Mouse (Mus musculus) limb, embryonic 10.5 days (tissue): Measurements from ENCODE around the gene Zfp629. TPM values are rescaled to one million over a fixed set of nuclear protein-coding genes. Genes with fewer than 3 reads are reported as not detected.
A peak's percentile ranks its signal among the peaks of the same experiment; 100 is the strongest.

Experiments
- DNase-seq: peaks from one replicate; pipeline ENCODE4 v3.0.0-alpha.2; 2017; ENCODE audit warnings: low spot score
- H3K27ac ChIP-seq: fragments of 300-500 bp; sonication (generic); 2 replicates; pipeline ENCODE4 v1.5.1; 2016; ENCODE audit warnings: mild to moderate bottlenecking
- H3K27me3 ChIP-seq: fragments of 300-500 bp; sonication (generic); 2 replicates; pipeline ENCODE4 v1.6.1; 2016; ENCODE audit warnings: low read depth, mild to moderate bottlenecking; ENCODE audit not compliant: poor library complexity, severe bottlenecking
- H3K36me3 ChIP-seq: fragments of 300-500 bp; sonication (generic); 2 replicates; pipeline ENCODE4 v1.6.1; 2016; ENCODE audit warnings: mild to moderate bottlenecking, moderate library complexity
- H3K4me1 ChIP-seq: fragments of 300-500 bp; sonication (generic); 2 replicates; pipeline ENCODE4 v1.6.1; 2016
- H3K4me3 ChIP-seq: fragments of 300-500 bp; sonication (generic); 2 replicates; pipeline ENCODE4 v1.5.1; 2016; ENCODE audit warnings: mild to moderate bottlenecking, moderate library complexity
- H3K9me3 ChIP-seq: fragments of 300-500 bp; sonication (generic); replicated peaks from 2 replicates; pipeline ENCODE4 v1.6.1; 2016; ENCODE audit warnings: mild to moderate bottlenecking
- WGBS: fragments of 180-500 bp; shearing (Covaris S2); methylation state at CpG from one replicate; pipeline ENCODE4 v1.1.7; 2016; 5-methylcytosine and 5-hydroxymethylcytosine counted together
- polyA plus RNA-seq: library from polyadenylated mRNA; unstranded; fragments of >200 nt; fragmentation: Nextera tagmentation; extraction: Ambion mirVana; gene quantifications from 2 replicates; pipeline ENCODE4 v1.2.1, GENCODE M21; 2016

Gene Zfp629
- polyA plus RNA-seq, 1 experiment from 2014 or later = 32.9 TPM

DNA sequence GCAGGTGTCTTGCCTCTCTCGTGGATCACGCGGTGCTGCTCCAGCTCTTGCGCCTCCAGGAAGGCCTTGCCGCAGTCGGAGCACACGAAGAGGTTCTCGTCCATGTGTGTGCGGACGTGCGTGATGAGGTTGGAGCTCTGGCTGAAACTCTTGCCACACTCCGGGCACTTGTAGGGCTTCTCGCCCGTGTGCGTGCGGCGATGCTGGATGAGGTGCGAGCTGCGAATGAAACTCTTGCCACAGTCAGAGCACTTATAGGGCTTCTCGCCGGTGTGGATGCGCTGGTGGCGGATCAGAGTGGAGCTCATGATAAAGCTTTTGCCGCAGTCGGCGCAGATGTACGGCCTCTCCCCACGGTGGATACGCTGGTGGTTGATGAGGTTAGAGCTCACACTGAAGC lies 4.6 kb downstream of the Zfp629 start:
- H3K36me3 ChIP-seq = peaks cover 79% of the 10 kb centered on the region

DNA sequence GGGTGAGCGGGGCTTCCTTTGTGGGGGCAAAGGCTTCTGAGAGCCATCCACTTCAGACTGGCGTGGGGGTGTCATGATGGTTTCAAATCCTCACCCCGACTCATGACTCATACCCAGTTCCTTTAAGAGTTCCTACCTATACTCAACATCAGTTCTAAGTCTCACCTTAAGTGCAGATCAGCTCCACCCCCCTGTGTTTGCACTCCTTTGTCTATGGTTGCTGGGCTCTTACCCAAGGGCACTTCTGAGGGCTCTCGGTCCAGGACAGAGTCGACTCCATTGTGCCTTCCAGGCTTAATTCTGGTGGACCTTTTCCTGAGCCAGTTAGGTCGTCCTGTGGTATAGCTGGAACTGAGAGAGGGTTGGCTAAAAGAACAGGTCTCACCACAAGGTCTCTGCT lies 8.4 kb downstream of the Zfp629 start:
- WGBS = 89% methylated on average over 6 of the region's 6 CpGs
- no peaks in the 10 kb centered on the region for H3K9me3 ChIP-seq
- no peak overlapping the region for H3K4me3 ChIP-seq
- no peak for DNase-seq
- no peaks in the 10 kb centered on the region for H3K4me1 ChIP-seq
- peaks cover 99% of the 10 kb centered on the region for H3K36me3 ChIP-seq
- no peak overlapping the region for H3K27ac ChIP-seq
- H3K27me3 ChIP-seq = no peaks in the 10 kb centered on the region

More for the DNA sequence above, 4.6 kb downstream of the Zfp629 start:
- no peak for DNase-seq
- WGBS = 97% methylated on average over 29 of the region's 29 CpGs
- Histone ChIP-seq H3K27ac (no peak overlapping the region), H3K4me1 (peaks cover 20% of the 10 kb centered on the region), H3K9me3 (no peaks in the 10 kb centered on the region), H3K27me3 (no peaks in the 10 kb centered on the region), H3K4me3 (no peak overlapping the region)

DNA sequence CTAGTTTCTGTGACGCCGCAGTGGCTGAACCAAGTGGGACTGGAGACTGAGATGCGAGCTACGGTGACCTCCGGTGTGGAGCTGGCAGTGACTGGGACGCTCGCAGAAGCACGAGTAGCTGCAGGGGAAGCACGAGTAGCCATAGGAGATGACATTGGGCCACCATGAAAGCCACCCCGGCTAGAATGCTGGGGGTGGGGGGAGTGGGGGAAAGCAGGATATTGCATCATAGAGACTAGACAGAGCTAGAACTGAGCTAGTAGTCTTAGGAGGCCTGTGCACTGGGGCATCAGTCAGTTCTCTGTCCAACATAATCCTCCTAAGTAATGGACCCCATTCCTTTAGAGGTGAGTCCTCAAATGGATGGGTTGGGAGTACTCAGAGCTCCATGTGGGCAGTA lies 11.3 kb downstream of the Zfp629 start:
- H3K4me1 ChIP-seq = no peaks in the 10 kb centered on the region
- H3K4me3 ChIP-seq = no peak overlapping the region
- no peaks in the 10 kb centered on the region for H3K9me3 ChIP-seq
- DNase-seq = no peak
- H3K27ac ChIP-seq = no peak overlapping the region
- H3K27me3 ChIP-seq = no peaks in the 10 kb centered on the region
- WGBS = 91% methylated on average over 10 of the region's 10 CpGs
- H3K36me3 ChIP-seq = peaks cover 99% of the 10 kb centered on the region

DNA sequence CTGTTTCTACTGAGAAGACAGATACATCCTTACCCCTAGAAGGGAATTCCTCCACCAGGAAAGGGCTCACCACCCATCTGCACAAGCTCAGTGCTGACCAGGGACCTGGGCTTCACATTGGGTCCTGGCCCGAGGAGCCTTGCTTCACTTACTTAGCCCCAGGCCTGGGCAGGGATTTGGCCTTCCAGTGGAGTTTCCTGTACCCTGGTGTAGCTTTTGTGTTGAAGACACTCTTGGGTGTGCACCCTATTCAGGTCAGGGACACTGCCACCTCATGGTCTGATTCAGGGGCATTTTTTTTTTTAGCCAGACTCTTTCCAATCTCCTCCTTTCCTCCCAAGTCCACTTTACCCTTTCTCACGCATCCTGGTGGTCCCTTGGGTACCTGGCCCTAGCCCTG lies 12.7 kb downstream of the Zfp629 start:
- Histone ChIP-seq H3K9me3 (no peaks in the 10 kb centered on the region), H3K36me3 (peaks cover 99% of the 10 kb centered on the region), H3K27ac (no peak overlapping the region), H3K27me3 (no peaks in the 10 kb centered on the region), H3K4me1 (no peaks in the 10 kb centered on the region), H3K4me3 (no peak overlapping the region)
- no peak for DNase-seq
- 87% methylated on average over 2 of the region's 2 CpGs for WGBS

DNA sequence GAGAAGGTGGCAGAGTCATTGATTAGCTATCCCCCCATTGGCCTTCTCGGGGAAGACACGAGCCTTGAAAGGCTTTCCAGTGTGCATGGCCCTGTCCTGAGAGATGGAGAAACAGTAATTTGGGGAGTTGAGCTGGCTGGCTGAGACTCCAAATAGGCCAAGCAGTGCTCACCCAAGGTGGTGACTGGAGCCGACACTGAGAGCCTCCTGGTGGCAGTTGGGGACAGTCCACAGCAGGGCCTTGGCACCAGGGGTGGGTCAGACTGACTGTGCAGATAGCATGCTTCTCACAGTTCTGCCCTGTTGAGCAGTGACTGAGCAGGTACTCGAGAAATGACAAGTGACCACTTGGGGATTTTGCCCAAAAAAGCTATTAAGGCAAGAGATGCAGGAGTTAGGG lies 13.9 kb downstream of the Zfp629 start:
- no peak overlapping the region for H3K27ac ChIP-seq

DNA sequence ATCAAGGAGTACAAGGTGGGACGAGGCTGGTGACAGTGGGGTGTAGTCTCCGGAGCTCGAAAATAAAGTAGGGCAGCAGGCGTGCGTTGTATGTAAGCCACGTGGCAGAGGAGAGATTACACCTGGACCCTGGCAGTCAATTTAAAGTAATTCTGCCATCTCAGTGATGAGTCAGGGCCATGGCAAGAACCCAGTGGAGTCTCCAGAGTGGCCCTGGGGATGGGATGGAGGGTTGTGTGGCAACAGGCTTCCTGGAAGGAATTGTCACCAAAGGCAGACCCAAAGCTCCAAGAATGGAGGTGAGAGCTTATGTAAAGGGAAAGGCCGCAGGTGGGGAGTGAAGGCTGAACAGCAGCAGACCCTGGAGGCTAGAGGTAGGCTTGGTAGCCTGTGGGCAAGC lies 15.0 kb downstream of the Zfp629 start:
- no peaks in the 10 kb centered on the region for H3K4me1 ChIP-seq
- no peak overlapping the region for H3K27ac ChIP-seq
- H3K9me3 ChIP-seq = no peaks in the 10 kb centered on the region
- 97% methylated on average over 7 of the region's 7 CpGs for WGBS
- H3K4me3 ChIP-seq = no peak overlapping the region
- H3K36me3 ChIP-seq = peaks cover 99% of the 10 kb centered on the region
- DNase-seq = no peak
- H3K27me3 ChIP-seq = no peaks in the 10 kb centered on the region

More for the DNA sequence above, 13.9 kb downstream of the Zfp629 start:
- H3K27me3 ChIP-seq = no peaks in the 10 kb centered on the region
- no peaks in the 10 kb centered on the region for H3K9me3 ChIP-seq
- peaks cover 99% of the 10 kb centered on the region for H3K36me3 ChIP-seq
- no peaks in the 10 kb centered on the region for H3K4me1 ChIP-seq
- WGBS = 90% methylated on average over 4 of the region's 4 CpGs
- H3K4me3 ChIP-seq = no peak overlapping the region; the same call in 1 of the 2 replicates
- DNase-seq = no peak

DNA sequence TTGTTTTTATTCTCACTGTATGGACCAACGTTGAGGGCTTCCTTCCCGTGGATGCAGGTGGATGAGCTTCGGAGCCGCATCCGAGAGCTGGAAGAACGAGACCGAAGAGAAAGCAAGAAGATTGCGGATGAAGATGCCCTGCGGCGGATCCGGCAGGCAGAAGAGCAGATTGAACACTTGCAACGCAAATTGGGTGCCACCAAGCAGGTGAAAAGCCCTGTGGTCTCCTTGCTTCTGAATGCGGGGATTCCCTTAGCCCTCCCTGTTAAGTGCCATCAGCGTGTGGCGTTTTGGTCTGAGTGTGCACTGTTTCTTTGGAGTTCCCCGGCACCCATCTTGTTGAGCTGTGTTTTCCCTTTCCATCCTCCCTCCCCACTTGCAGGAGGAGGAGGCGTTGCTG lies 18.9 kb downstream of the Zfp629 start:
- Histone ChIP-seq H3K36me3 (peaks cover 100% of the 10 kb centered on the region), H3K4me1 (no peaks in the 10 kb centered on the region), H3K27me3 (no peaks in the 10 kb centered on the region), H3K27ac (no peak overlapping the region), H3K9me3 (no peaks in the 10 kb centered on the region), H3K4me3 (no peak overlapping the region)
- DNase-seq = no peak
- 94% methylated on average over 17 of the region's 17 CpGs for WGBS

DNA sequence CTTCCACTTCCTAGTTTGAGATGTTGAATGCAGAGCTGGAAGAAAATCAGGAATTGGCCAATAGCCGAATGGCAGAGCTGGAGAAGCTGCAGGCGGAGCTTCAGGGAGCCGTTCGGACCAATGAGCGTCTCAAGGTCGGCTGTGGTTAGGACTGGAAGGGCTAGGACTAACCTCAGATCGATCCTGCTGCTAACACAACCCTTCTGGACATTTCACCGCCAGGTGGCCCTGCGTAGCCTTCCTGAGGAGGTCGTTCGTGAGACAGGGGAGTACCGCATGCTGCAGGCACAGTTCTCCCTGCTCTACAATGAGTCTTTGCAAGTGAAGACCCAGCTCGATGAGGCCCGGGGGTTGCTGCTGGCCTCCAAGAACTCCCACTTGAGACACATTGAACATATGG lies 23.0 kb downstream of the Zfp629 start:
- no peaks in the 10 kb centered on the region for H3K9me3 ChIP-seq
- no peaks in the 10 kb centered on the region for H3K27me3 ChIP-seq
- H3K36me3 ChIP-seq = peaks cover 81% of the 10 kb centered on the region
- 91% methylated on average over 14 of the region's 14 CpGs for WGBS
- H3K27ac ChIP-seq = no peak overlapping the region
- peaks cover 17% of the 10 kb centered on the region for H3K4me1 ChIP-seq
- H3K4me3 ChIP-seq = no peak overlapping the region
- no peak for DNase-seq

DNA sequence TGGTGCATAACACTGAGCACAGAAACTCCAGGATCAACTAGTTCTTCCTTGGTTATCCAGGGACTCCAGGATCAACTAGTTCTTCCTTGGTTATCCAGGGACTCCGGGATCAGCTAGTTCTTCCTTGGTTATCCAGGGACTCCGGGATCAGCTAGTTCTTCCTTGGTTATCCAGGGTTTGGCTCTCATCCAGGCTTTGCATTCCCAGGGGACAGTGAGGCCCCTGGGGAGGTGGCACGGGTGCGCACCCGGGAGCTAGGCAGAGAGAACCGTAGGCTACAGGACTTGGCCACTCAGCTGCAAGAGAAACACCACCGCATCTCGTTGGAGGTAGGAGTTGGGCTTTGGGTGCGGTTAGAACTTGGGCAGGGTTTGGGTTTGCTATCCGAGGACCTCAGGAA lies 24.5 kb downstream of the Zfp629 start:
- H3K9me3 ChIP-seq = no peaks in the 10 kb centered on the region
- H3K27me3 ChIP-seq = no peaks in the 10 kb centered on the region
- no peak overlapping the region for H3K4me3 ChIP-seq
- peaks cover 27% of the 10 kb centered on the region for H3K4me1 ChIP-seq
- no peak for DNase-seq
- no peak overlapping the region for H3K27ac ChIP-seq
- H3K36me3 ChIP-seq = peaks cover 66% of the 10 kb centered on the region
- 96% methylated on average over 10 of the region's 10 CpGs for WGBS

DNA sequence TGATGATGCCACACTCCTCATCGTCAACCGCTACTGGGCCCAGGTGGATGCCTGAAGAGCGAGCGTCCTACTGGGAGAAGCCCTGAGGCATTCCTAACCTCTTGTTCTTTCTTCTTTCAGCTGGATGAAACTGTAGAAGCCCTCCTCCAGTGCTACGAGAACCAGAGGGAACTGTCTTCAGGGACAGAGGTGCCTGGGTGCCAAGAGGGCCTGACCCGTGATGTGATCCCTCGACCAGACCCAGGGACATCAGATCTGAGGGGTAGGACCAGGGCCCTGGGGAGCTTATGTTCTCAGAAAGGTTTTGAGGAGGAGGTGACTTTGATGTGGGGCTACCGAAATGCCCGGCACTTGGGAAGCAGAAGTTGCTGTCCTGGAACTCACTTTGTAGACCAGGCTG lies 26.0 kb downstream of the Zfp629 start:
- H3K27me3 ChIP-seq = no peaks in the 10 kb centered on the region
- H3K4me1 ChIP-seq = peaks cover 27% of the 10 kb centered on the region
- peaks cover 58% of the 10 kb centered on the region for H3K36me3 ChIP-seq
- DNase-seq = no peak
- no peak overlapping the region for H3K27ac ChIP-seq
- peak overlapping the region; percentile 94 for H3K4me3 ChIP-seq
- 93% methylated on average over 9 of the region's 9 CpGs for WGBS
- H3K9me3 ChIP-seq = no peaks in the 10 kb centered on the region

DNA sequence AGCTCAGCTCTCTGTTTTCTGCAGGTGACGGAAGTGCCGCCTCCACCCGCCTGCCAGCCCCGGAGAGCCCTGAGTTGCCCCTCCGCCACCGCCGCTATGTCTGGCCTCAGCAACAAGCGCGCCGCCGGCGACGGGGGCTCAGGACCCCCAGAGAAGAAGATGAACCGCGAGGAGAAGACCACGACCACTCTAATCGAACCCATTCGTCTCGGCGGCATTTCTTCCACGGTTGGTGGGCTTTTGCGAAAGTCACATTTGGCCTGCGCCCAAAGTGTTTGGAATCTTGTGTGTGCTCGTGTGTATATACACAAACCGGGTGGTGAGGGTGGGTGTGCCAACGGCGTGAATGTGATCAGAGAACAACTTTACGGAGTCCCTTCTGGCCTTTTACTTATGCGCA lies 26.7 kb downstream of the Zfp629 start:
- peak overlapping the region; percentile 88 for H3K27ac ChIP-seq
- peaks cover 58% of the 10 kb centered on the region for H3K36me3 ChIP-seq
- DNase-seq = no peak
- H3K4me3 ChIP-seq = peak overlapping the region; percentile 94
- H3K9me3 ChIP-seq = no peaks in the 10 kb centered on the region
- peaks cover 27% of the 10 kb centered on the region for H3K4me1 ChIP-seq
- H3K27me3 ChIP-seq = no peaks in the 10 kb centered on the region
- WGBS = 6% methylated on average over 29 of the region's 29 CpGs

DNA sequence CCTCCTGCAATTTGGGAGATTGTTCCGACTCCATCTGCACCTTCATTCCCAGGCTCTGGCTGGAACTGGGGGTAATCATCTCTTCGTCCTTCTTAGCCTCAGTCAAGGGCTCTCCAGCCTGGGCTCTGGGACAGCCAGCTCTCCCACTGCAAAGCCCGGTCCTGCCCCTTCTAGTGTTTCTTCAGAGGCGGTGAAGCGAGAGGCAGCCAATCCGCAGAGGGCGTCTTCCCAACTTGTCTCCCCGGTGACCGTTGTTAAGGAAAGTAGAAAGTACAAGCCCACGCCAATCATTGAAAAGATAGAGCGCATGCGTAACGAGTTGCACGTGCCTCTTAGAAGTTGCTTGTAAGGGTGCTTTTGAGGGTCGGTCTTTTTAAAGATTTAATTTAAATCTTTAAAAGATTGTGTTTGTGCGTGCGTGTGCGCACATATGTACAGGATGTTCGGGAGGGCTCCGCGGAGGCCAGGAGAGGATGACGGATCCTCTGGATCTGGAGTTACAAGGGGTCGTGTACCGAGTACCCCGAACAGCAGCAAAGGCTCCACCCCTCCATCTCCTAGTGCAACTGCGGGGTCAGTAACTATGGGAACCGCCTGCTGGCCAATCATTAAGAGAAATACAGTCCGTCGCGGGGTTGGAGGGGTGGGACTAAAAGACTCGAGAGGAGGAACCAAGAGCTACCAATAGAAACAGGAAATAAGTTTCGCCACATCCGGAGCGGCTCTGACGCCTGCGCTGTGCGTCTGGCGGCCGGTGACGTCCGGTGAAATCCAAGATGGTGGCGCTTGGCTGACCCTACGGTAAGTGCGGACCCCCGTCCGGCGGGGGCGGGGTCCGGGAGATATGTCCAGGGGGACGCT lies 27.4 kb downstream of the Zfp629 start, which contains the start of the genes Ccdc189 and Rnf40:
Gene Ccdc189, minus strand, starts transcription at position 585 of the 861 bp plus-strand sequence.
Gene Rnf40, plus strand, starts transcription at position 757 of the 861 bp plus-strand sequence.
- peaks cover 27% of the 10 kb centered on the region for H3K4me1 ChIP-seq
- peaks cover 58% of the 10 kb centered on the region for H3K36me3 ChIP-seq
- WGBS = under 1% methylated on average over 50 of the region's 50 CpGs
- peak; percentile 90 for DNase-seq
- H3K4me3 ChIP-seq = peak within 1 kb of the TSS; percentile 94
- H3K27ac ChIP-seq = peak within 1 kb of the TSS; percentile 88
- no peaks in the 10 kb centered on the region for H3K27me3 ChIP-seq
- no peaks in the 10 kb centered on the region for H3K9me3 ChIP-seq

DNA sequence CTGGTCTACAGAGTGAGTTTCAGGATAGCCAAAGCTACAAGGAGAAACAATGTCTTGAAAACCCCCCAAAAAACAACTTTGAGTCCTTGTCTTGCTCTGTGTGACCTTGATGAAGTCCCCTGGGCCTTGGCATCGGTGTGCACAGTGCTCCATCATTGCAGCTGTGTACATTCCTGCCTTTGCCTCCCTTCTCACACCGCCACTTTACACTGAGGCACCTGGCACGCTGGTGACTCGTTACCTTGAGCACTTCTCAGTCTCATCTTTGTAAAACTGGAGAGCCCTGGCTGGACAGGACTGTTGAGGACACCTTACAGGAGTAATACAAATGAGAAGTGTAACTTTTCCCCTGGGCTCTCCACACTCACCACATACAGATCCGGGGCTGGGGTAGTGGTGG lies 28.4 kb downstream of the Zfp629 start:
- 76% methylated on average over 5 of the region's 5 CpGs for WGBS
- DNase-seq = no peak
- Histone ChIP-seq H3K4me1 (peaks cover 27% of the 10 kb centered on the region), H3K27me3 (no peaks in the 10 kb centered on the region), H3K4me3 (peak overlapping the region; percentile 94), H3K27ac (peak overlapping the region; percentile 88), H3K9me3 (no peaks in the 10 kb centered on the region), H3K36me3 (peaks cover 58% of the 10 kb centered on the region)
